In the genomic region with DNA sequence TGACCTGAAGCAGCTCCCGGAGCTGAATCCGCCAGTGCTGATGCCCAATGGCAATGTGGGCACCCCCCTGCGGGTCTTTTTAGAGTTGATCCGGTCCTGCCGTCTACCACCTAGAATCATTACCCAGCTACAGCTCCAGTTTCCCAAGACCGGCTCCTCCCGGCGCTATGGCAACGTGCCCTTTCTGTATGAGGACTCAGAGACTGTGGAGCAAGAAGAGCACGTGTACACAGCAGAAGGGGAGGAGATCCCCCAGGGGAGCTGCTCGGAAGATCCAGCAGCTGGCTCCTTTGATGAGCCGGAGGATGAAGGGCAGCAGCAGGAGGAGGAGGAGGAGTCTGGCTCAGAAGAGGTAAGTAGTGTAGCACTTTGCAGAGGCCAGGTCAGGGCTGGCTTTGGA, we compare ENCODE assay signal across 19 mouse cellular contexts. TPM values are rescaled to one million over a fixed set of nuclear protein-coding genes. Genes with fewer than 3 reads are reported as not detected.
"Had no signal": no experiment of that assay in that cellular context is flagged by ENCODE, and none has a peak within 500 bp of the region (broad histone marks: within the 10 kb centered on the region; RNA-seq: fewer than 3 reads in every experiment).

No protein-coding gene starts in this region.

- H3K9ac ChIP-seq: kidney, embryonic 15.5 days; liver, embryonic 13.5 days; lung, embryonic 14.5 days; midbrain, embryonic 13.5 days had no signal

- ATAC-seq: lung, postnatal 0 days; midbrain, embryonic 13.5 days had no signal

- H3K4me3 ChIP-seq: kidney, embryonic 15.5 days; liver, embryonic 13.5 days; midbrain, embryonic 13.5 days had no signal

- DNase-seq: kidney, postnatal 10 days; kidney, postnatal 36 days; left cerebral cortex, postnatal 4 days; liver, embryonic 13.5 days; lung, embryonic 14.5 days; thymus, adult 18-20 months; thymus, postnatal 36 days had no signal

- H3K9me3 ChIP-seq: kidney, embryonic 15.5 days; liver, embryonic 13.5 days; midbrain, embryonic 13.5 days had no signal

- H3K27me3 ChIP-seq: kidney, embryonic 15.5 days; liver, embryonic 13.5 days; midbrain, embryonic 13.5 days had no signal

- H3K4me2 ChIP-seq: kidney, embryonic 15.5 days; liver, embryonic 13.5 days; lung, embryonic 14.5 days; midbrain, embryonic 13.5 days had no signal

- H3K27ac ChIP-seq: kidney, embryonic 15.5 days; liver, embryonic 13.5 days; macrophage; midbrain, embryonic 13.5 days had no signal

RNA-seq across cellular contexts. Expression of a gene that starts 24.8 kb away (rescaled TPM):
- total RNA-seq: layer of hippocampus, adult 8-10 months; layer of hippocampus, postnatal 10 days; left cerebral cortex, adult 8-10 months; left cerebral cortex, postnatal 14 days; left cerebral cortex, postnatal 4 days; midbrain, postnatal 0 days had no signal
- polyA plus RNA-seq: lung, embryonic 14.5 days; macrophage; midbrain, embryonic 13.5 days; midbrain, postnatal 0 days; neural tube, embryonic 11.5 days; neural tube, embryonic 14.5 days; urinary bladder, adult 2 months had no signal
